Mouse (Mus musculus) leukemia stem cell, adult 10-12 weeks (primary cell): ENCODE results near the gene Slitrk4. TPM values are rescaled to one million over a fixed set of nuclear protein-coding genes. Genes with fewer than 3 reads are reported as not detected.

Experiments used
- polyA plus RNA-seq: library from polyadenylated mRNA; stranded (reverse); fragments of >175 nt; gene quantifications from 2 replicates; pipeline ENCODE4 v1.2.3, GENCODE M21; 2012; ENCODE audit warnings: low replicate concordance

The Slitrk4 gene
- polyA plus RNA-seq = not detected in 2 replicates

GRCm38 (mm10) chrX:64276290-64277125, at the start of gene Slitrk4:
Gene Slitrk4, minus strand, starts transcription at chrX:64276996.

Other genes with a start within 250 kb of the Slitrk4 start
- gene Gm6760, start 124.8 kb downstream of the Slitrk4 start, polyA plus RNA-seq = not detected in 2 replicates
- not detected in 2 replicates for gene 3830417A13Rik, start 103.4 kb downstream of the Slitrk4 start, polyA plus RNA-seq